Mouse (Mus musculus) intestine, embryonic 14.5 days (tissue): Measurements from ENCODE around the gene Hax1. TPM values are rescaled to one million over a fixed set of nuclear protein-coding genes. Genes with fewer than 3 reads are reported as not detected.

Experiments used
- ATAC-seq: fragments of 200-750 bp; cut with Nextera tagmentation; replicated peaks from 2 replicates; pipeline ENCODE4 v1.8.0; 2017; ENCODE audit warnings: low read depth, moderate number of reproducible peaks, moderate TSS enrichment, moderate library complexity; ENCODE audit not compliant: low FRiP score, low TSS enrichment
- DNase-seq: peaks from one replicate; pipeline ENCODE4 v3.0.0-alpha.2; 2018; ENCODE audit warnings: low spot score
- H3K27ac ChIP-seq: fragments of 300-500 bp; sonication (generic); 2 replicates; pipeline ENCODE4 v1.5.1; 2014; ENCODE audit warnings: low read depth, mild to moderate bottlenecking, control low read depth
- H3K27me3 ChIP-seq: fragments of 300-500 bp; sonication (generic); replicated peaks from 2 replicates; pipeline ENCODE4 v1.6.1; 2014; ENCODE audit warnings: low read length, control low read depth; ENCODE audit not compliant: control insufficient read depth, insufficient read depth
- H3K36me3 ChIP-seq: fragments of 300-500 bp; sonication (generic); 2 replicates; pipeline ENCODE4 v1.6.1; 2014; ENCODE audit warnings: low read length, control low read depth; ENCODE audit not compliant: control insufficient read depth, insufficient read depth
- H3K4me1 ChIP-seq: fragments of 300-500 bp; sonication (generic); replicated peaks from 2 replicates; pipeline ENCODE4 v1.6.1; 2014; ENCODE audit warnings: low read length, control low read depth, mixed read lengths; ENCODE audit not compliant: control insufficient read depth, insufficient read depth
- H3K4me2 ChIP-seq: fragments of 300-500 bp; sonication (generic); 2 replicates; pipeline ENCODE4 v1.6.1; 2014; ENCODE audit warnings: low read length
- H3K4me3 ChIP-seq: fragments of 300-500 bp; sonication (generic); 2 replicates; pipeline ENCODE4 v1.5.1; 2014; ENCODE audit warnings: low read depth, low read length, control low read depth, mixed read lengths
- H3K9ac ChIP-seq: fragments of 300-500 bp; sonication (generic); 2 replicates; pipeline ENCODE4 v1.6.1; 2014; ENCODE audit warnings: mild to moderate bottlenecking, low read length
- H3K9me3 ChIP-seq: fragments of 300-500 bp; sonication (generic); 2 replicates; pipeline ENCODE4 v1.6.1; 2016; ENCODE audit warnings: low read length, control low read depth; ENCODE audit not compliant: control insufficient read depth
- WGBS: fragments of 180-500 bp; shearing (Covaris S2); extraction: QIAGEN DNeasy Blood & Tissue Kit; methylation state at CpG from one replicate; pipeline ENCODE4 v1.1.7; 2014; 5-methylcytosine and 5-hydroxymethylcytosine counted together
- microRNA-seq: library from miRNA; unstranded; fragments of <30 nt; microRNA quantifications from one replicate; pipeline ENCODE4, GENCODE M21; 2016
- polyA plus RNA-seq: library from polyadenylated mRNA; unstranded; fragments of >200 nt; fragmentation: Nextera tagmentation; extraction: Ambion mirVana; gene quantifications from 2 replicates; pipeline ENCODE4 v1.2.1, GENCODE M21; 2014

Gene Hax1
- polyA plus RNA-seq, 1 experiment from 2014 or later: 121 TPM

DNA sequence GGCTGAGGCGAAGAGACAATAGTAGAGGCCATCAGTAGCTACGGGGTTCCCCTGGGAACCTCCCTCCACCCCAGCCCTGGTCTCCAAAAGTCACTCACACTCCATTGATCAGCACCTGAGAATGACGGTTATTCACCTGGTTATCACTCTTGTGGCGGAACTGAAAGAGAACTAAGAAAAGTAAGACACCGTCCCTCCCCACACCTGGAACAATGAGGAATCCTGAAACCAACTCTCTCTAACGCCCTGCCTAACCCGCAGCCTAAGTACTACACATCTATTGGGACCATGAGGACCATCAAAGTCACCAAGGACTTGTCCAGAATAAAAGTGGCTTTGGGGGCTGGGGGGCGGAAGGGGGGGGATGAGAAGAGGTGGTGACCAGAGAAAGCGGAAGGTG, 40.7 kb downstream of the Hax1 start:
- Histone ChIP-seq H3K27ac (no peak overlapping the region), H3K4me1 (peaks cover 25% of the 10 kb centered on the region), H3K9me3 (no peaks in the 10 kb centered on the region), H3K4me2 (no peak overlapping the region), H3K36me3 (peaks cover 49% of the 10 kb centered on the region), H3K9ac (no peak overlapping the region), H3K4me3 (no peak overlapping the region), H3K27me3 (no peaks in the 10 kb centered on the region)
- 95% methylated on average over 9 of the region's 9 CpGs for WGBS
- DNase-seq: no peak
- ATAC-seq: no peak

DNA sequence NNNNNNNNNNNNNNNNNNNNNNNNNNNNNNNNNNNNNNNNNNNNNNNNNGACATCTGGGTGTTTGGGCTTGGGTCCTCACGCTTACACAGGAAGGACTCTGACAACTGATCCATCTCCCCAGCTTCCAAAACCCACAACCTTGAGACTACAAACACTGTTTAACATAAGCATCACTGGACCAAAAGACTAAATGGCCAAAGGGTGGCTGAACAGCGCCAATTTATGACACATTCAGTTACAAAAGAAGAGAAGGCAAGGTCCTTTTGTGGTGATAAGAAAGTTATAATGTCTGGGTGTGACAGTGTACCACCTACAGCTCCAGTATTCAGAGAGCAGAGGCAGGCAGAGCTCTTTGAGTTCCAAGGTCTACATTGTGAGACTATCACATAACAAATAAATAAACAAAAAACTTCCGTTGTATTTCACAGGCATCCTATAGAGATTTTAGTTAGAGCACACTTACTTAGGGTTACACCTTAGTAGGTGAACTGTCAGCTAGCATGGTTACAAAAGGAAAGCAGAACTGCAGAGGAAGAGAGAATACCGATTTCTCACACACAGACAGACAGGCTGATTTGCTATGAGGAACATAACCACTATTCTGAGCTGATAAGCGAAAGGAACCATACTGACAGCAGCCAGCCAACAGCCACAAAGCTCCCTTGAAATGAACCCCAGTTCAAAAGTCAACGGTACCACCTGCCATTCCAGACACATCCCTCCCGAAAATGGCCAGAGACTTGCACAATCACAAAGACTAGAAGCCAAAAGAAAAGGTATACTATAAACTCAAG, 42.2 kb downstream of the Hax1 start:
- Histone ChIP-seq H3K4me1 (peaks cover 14% of the 10 kb centered on the region), H3K27ac (no peak overlapping the region), H3K9me3 (no peaks in the 10 kb centered on the region), H3K4me3 (no peak overlapping the region), H3K4me2 (no peak overlapping the region), H3K36me3 (peaks cover 64% of the 10 kb centered on the region), H3K27me3 (no peaks in the 10 kb centered on the region), H3K9ac (no peak overlapping the region)
- DNase-seq (no peak), ATAC-seq (no peak)
- WGBS: 89% methylated on average over 7 of the region's 7 CpGs

DNA sequence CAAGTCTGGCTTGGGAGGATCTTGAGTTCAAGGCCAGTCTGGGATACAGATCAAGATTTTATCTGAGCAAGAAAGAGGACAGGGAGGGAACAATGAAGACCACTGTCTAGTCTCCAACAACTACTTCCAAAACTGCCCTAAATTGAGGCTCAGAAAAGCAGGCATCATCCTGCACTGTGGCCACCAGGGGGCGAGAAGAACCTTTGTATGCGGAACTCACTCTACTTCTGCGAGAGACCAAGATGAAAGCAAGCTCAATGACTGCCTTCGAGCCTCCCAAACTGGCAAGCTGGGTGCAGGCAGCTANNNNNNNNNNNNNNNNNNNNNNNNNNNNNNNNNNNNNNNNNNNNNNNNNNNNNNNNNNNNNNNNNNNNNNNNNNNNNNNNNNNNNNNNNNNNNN, 45.2 kb downstream of the Hax1 start:
- H3K27me3 ChIP-seq: no peaks in the 10 kb centered on the region

GRCm38 (mm10) chr3:89948655-89949054, 49.9 kb downstream of the Hax1 start:
- WGBS: 92% methylated on average over 6 of the region's 6 CpGs
- no peak overlapping the region for H3K9ac ChIP-seq
- H3K4me1 ChIP-seq: no peaks in the 10 kb centered on the region
- no peaks in the 10 kb centered on the region for H3K9me3 ChIP-seq
- no peak overlapping the region for H3K4me2 ChIP-seq
- no peak for DNase-seq
- no peak overlapping the region for H3K4me3 ChIP-seq
- no peaks in the 10 kb centered on the region for H3K27me3 ChIP-seq
- ATAC-seq: no peak
- H3K27ac ChIP-seq: no peak overlapping the region
- peaks cover 97% of the 10 kb centered on the region for H3K36me3 ChIP-seq

More for the DNA sequence above, 45.2 kb downstream of the Hax1 start:
- Histone ChIP-seq H3K9ac (no peak overlapping the region), H3K4me3 (no peak overlapping the region), H3K36me3 (peaks cover 93% of the 10 kb centered on the region), H3K4me1 (no peaks in the 10 kb centered on the region), H3K4me2 (no peak overlapping the region), H3K27ac (no peak overlapping the region), H3K9me3 (no peaks in the 10 kb centered on the region)
- 2% methylated on average over 4 of the region's 4 CpGs for WGBS
- ATAC-seq: no peak
- DNase-seq: peak; percentile 91

GRCm38 (mm10) chr3:89948021-89948420, 50.6 kb downstream of the Hax1 start:
- Histone ChIP-seq H3K9ac (no peak overlapping the region), H3K27ac (no peak overlapping the region), H3K36me3 (peaks cover 99% of the 10 kb centered on the region), H3K27me3 (no peaks in the 10 kb centered on the region), H3K4me2 (no peak overlapping the region), H3K4me3 (no peak overlapping the region), H3K4me1 (no peaks in the 10 kb centered on the region), H3K9me3 (no peaks in the 10 kb centered on the region)
- WGBS: 92% methylated on average over 11 of the region's 11 CpGs
- DNase-seq: no peak
- no peak for ATAC-seq

Small RNAs within 50 kb of the gene (microRNA-seq; reads per million reads assigned to microRNA genes)
- 2.2 reads per million, percentile 24 among the genes with 10 or more reads in this experiment for gene Mir7669

Other genes starting within 250 kb of the Hax1 start
- gene Chrnb2, start 234.1 kb downstream of the Hax1 start, polyA plus RNA-seq: 2.6 TPM in 2 replicates
- gene Ube2q1, start 225.2 kb downstream of the Hax1 start, polyA plus RNA-seq: 21.3 and 21.9 TPM in 2 replicates
- 4.2 TPM in 2 replicates for gene She, start 167.4 kb downstream of the Hax1 start, polyA plus RNA-seq
- gene Il6ra, start 85.6 kb downstream of the Hax1 start, polyA plus RNA-seq: 1.5 and 1.6 TPM in 2 replicates
- gene Atp8b2, start 35.3 kb downstream of the Hax1 start, polyA plus RNA-seq: 14.1 and 14.9 TPM in 2 replicates
- 166 and 175 TPM in 2 replicates for gene 4933434E20Rik, start 52.9 kb upstream of the Hax1 start, polyA plus RNA-seq
- gene Ubap2l, start 53.8 kb upstream of the Hax1 start, polyA plus RNA-seq: 214 and 227 TPM in 2 replicates
- 574 and 579 TPM in 2 replicates for gene Tpm3, start 73.9 kb upstream of the Hax1 start, polyA plus RNA-seq
- 0.50 and 0.53 TPM in 2 replicates for gene Nup210l, start 105.4 kb upstream of the Hax1 start, polyA plus RNA-seq
- gene Rps27, start 214.9 kb upstream of the Hax1 start, polyA plus RNA-seq: 2,123 and 2,244 TPM in 2 replicates
- gene Rab13, start 214.9 kb upstream of the Hax1 start, polyA plus RNA-seq: 10.2 and 12.3 TPM in 2 replicates
- gene Jtb, start 232.8 kb upstream of the Hax1 start, polyA plus RNA-seq: 112 and 114 TPM in 2 replicates
- 5.8 and 6.9 TPM in 2 replicates for gene Creb3l4, start 244.7 kb upstream of the Hax1 start, polyA plus RNA-seq
- 101 and 104 TPM in 2 replicates for gene Slc39a1, start 249.4 kb upstream of the Hax1 start, polyA plus RNA-seq